Mouse (Mus musculus) CH12F3 (cell line): ENCODE results near the gene Mfsd14b.

Source experiments
- in situ Hi-C: fragments of 300-500 bp; cut with MboI; formaldehyde crosslinking; loops from 2 replicates; pipeline ENCODE4 v1.14.3; 2020; ENCODE audit warnings: low sequenced_read_pairs

Gene Mfsd14b

GRCm38 (mm10) chr13:65112459-65113110 is at the start of gene Mfsd14b:
Mfsd14b (minus strand) TSS chr13:65112975.
- in situ Hi-C loops: no loop called here

DNA sequence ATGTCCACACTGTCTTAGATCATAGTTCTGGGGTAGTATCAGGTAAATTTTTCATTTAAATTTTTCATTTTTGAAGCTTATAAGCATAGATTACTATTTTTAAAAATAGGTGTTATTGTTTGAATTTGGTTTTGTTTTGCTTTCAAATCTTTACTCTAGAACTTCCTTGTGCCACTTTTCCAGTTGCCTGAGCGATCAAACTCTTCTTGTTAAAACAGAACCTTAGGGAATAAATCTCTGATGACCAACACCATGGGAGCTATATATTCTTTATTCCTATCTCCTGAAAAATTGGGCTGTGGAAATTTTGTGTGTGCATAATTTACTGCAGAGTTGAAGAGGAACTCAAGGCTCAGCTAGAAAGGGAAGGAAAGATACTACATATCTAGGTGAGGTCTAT is 37.2 kb upstream of the Mfsd14b start, which contains the start of gene Olfr466:
TSS of gene Olfr466 (plus strand) at position 301 of the 400 bp plus-strand sequence.
- in situ Hi-C loops: loop anchor here (25.0 kb wide), 1 partner anchor 713 kb away; the partner anchor contains the start of gene Cdk20

- in situ Hi-C loops: loop anchor here (25.0 kb wide), 1 partner anchor 700 kb away; the partner anchor contains the start of gene Cdk20
Measured at GRCm38 (mm10) chr13:65137789-65138188, 25.0 kb upstream of the Mfsd14b start, which contains the start of gene Olfr465-ps1. Olfr465-ps1 (plus strand) TSS chr13:65138089.

DNA sequence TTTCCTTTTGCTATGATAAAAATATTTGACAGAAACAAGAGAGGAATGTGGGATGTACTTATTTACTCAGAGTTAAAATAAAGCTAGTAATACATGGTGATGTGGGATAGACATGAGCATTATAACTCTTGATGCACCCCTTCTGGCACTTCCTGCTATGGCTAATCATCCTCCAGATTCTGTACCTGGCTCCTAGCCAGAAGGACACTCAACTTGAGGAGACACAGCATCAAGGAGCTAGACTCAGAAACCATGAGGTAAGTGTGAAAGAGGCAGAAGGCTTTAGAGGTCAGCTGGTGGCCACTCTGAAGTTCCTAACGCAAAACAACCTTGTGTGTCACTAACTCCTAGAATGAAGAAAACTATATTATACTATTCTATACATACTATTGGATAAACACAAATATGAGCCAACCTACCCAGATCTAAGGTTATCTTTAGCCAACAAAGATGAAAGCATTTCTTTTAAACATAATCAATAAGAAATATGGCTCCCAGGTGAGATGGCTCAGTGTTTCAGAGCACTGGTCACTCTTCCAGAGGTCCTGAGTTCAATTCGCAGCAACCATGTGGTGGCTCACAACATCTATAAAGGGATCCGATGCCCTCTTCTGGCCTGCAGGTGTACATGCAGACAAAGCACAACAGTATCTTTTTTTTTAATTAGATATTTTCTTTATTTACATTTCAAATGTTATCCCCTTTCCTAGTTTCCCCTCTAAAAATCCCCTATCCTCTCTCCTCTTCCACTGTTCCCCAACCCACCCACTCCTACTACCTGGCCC is 14.5 kb upstream of the Mfsd14b start:
- in situ Hi-C loops: loop anchor here (10.0 to 25.0 kb wide), 2 partner anchors 92 to 690 kb away; partner anchors contain the start of genes Cdk20 and Spata31d1c

- in situ Hi-C loops: loop anchor here (10.0 kb wide), 1 partner anchor 87 kb away; the partner anchor contains the start of gene Spata31d1c
Measured at GRCm38 (mm10) chr13:65122111-65122510, 9.3 kb upstream of the Mfsd14b start.

GRCm38 (mm10) chr13:65120984-65121383 is 8.2 kb upstream of the Mfsd14b start:
- in situ Hi-C loops: loop anchor here (10.0 kb wide), 1 partner anchor 86 kb away; the partner anchor contains the start of gene Spata31d1c

DNA sequence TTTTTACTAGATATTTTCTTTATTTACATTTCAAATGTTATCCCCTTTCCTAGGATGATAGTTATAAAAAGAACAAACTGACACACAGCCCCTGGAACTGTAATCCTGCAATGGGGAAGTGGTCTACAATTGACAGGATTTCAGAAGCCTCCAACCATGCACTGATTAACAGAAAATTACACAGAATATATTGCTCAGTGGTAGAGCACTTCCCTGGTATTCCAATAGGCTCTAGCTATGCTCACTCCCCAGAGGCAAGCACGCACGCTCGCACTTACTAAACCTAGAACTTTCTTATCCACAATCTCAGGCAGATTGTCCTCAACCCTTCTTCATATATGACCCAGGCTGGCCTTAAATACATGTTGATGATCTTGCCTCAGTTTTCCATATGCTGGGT is 464 bp upstream of the Mfsd14b start:
- in situ Hi-C loops: no loop called here

- in situ Hi-C loops: no loop called here
Measured at GRCm38 (mm10) chr13:65111961-65112360, 814 bp downstream of the Mfsd14b start.

- in situ Hi-C loops: no loop called here
Measured at GRCm38 (mm10) chr13:65101232-65101631, 11.5 kb downstream of the Mfsd14b start.

DNA sequence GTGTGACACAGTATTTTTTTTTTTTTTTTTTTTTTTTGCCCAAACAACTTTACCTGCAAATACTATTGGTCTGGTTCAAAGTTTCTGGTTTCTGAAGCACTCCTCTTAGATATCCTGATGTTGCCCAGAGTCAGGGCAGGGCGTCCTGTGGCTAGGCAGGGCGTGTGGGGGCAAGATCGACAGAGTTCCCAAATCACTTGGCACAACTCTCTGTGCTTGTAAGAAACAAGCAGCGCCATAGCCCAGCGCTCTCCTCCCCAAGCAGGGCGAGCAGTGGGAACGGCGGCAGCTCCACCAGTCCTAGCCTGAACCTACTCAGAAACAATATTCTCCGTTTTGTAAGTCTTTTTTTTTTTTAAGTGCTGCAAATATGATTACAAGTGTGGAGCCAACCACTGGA is 12.1 kb downstream of the Mfsd14b start:
- in situ Hi-C loops: no loop called here

- in situ Hi-C loops: no loop called here
Measured at GRCm38 (mm10) chr13:65097018-65097417, 15.8 kb downstream of the Mfsd14b start.

GRCm38 (mm10) chr13:65095923-65096322 is 16.9 kb downstream of the Mfsd14b start:
- in situ Hi-C loops: no loop called here

DNA sequence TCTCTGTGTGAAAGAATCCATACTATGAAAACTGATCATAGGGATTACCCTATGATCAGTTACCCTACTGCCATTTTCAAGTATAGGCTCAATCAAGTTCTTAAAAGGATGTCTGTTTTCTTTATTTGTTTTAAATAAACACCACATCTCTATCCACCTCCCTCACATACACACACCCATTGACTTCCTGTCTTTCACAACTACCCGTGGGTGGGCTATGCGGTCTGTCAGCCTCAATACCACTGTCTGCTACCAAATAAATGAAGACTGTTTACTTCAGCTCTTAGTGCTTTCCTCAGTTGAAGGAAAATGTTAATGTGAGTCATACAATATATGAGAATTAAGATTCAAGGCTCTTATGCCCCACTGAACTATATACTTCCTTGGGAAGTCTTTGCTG is 42.8 kb downstream of the Mfsd14b start:
- in situ Hi-C loops: no loop called here

GRCm38 (mm10) chr13:65052660-65053059 is 60.1 kb downstream of the Mfsd14b start, which contains the start of gene Prss47:
Prss47 (minus strand) TSS chr13:65052760.
- in situ Hi-C loops: no loop called here

- in situ Hi-C loops: loop anchor here (10.0 kb wide), 1 partner anchor 90 kb away; no protein-coding TSS in a partner anchor
Measured at GRCm38 (mm10) chr13:65035057-65035456, 77.7 kb downstream of the Mfsd14b start.

DNA sequence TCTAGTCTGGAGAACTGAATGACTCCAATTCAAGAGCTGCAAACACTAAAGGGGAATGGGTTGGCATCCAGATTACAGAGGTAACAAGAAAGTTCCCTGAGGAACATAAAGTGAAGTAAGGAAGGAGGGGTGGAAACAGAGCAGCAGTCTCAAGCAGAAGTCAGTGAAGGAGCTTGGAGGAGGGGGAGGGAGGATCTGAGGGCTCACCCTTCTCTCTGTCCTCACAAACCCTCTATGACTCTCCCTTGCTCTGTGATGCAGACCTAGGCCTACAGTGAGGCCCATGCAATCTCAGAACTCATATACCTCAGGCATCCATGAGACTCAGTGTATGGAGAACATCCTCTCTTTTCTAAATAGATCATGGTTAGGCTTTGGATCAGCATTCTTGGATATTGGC is 80.0 kb downstream of the Mfsd14b start, which contains the start of gene Spata31d1c:
TSS of gene Spata31d1c (plus strand) at position 301 of the 400 bp plus-strand sequence.
- in situ Hi-C loops: loop anchor here (10.0 kb wide), 1 partner anchor 92 kb away; no protein-coding TSS in a partner anchor
